Mouse (Mus musculus): ENCODE results near the gene Pml.

GRCm38 (mm10) chr9:58234502-58235015 lies 15.0 kb downstream of the Pml start:
- TF ChIP-seq GATA1 (IDR thresholded peaks at IDR 0.05; ENCODE audit: low read length): no peak
- no peak for TF ChIP-seq TAL1 (IDR thresholded peaks at IDR 0.05; ENCODE audit: low read length)
